Mouse (Mus musculus) adrenal gland, adult 2 months (tissue): ENCODE results near the gene Six5. TPM values are rescaled to one million over a fixed set of nuclear protein-coding genes. Genes with fewer than 3 reads are reported as not detected.

ENCODE experiments used
- DNase-seq: peaks from one replicate; pipeline ENCODE4 v3.0.0; 2021
- microRNA-seq, 2 experiments: library from miRNA; unstranded; fragments of <30 nt; microRNA quantifications; one replicate each; pipeline ENCODE4 v1.2.0; 2021
- polyA plus RNA-seq: library from polyadenylated mRNA; depleted of rRNA; stranded (reverse); fragments of >200 nt; gene quantifications from 2 replicates; pipeline ENCODE4 v1.2.3, GENCODE M21; 2012; rRNA removed
- total RNA-seq, 2 experiments: library from RNA; stranded (reverse); gene quantifications; 2 replicates each; pipeline ENCODE4 v1.2.3; 2021

Six5 gene
- total and polyA plus RNA-seq, 3 experiments, result 12.6 to 77.3 (median 16.1) TPM

- no peak for DNase-seq
Measured at GRCm38 (mm10) chr7:19147497-19148045, 53.2 kb downstream of the Six5 start.

Small RNAs within 50 kb of the gene (microRNA-seq; reads per million reads assigned to microRNA genes)
- 0.83 to 2.2 reads per million in 2 experiments for gene Mir3100

Other genes with a start within 250 kb of the Six5 start
- 1 to 10 TPM; 1.2 TPM for gene Pglyrp1, start 223.3 kb upstream of the Six5 start, total RNA-seq
- 3.6 and 5.2 TPM in 2 replicates for gene Pglyrp1, start 223.3 kb upstream of the Six5 start, polyA plus RNA-seq
- 10 to 100 TPM in 1 of 2 experiments, 1 to 10 TPM in 1; 10.0 to 10.1 TPM for gene Ccdc61, start 184.2 kb upstream of the Six5 start, total RNA-seq
- 28.5 and 30.2 TPM in 2 replicates for gene Ccdc61, start 184.2 kb upstream of the Six5 start, polyA plus RNA-seq
- 1 to 10 TPM; 3.5 to 4.6 TPM for gene Nova2, start 168.7 kb upstream of the Six5 start, total RNA-seq
- 1.7 and 1.9 TPM in 2 replicates for gene Nova2, start 168.7 kb upstream of the Six5 start, polyA plus RNA-seq
- gene Nanos2, start 107.2 kb upstream of the Six5 start, total RNA-seq, result not detected
- not detected in 2 replicates for gene Nanos2, start 107.2 kb upstream of the Six5 start, polyA plus RNA-seq
- 10 to 100 TPM in 1 of 2 experiments, 1 to 10 TPM in 1; 8.9 to 16.8 TPM for gene Mypop, start 103.3 kb upstream of the Six5 start, total RNA-seq
- gene Mypop, start 103.3 kb upstream of the Six5 start, polyA plus RNA-seq, result 36.5 and 39.8 TPM in 2 replicates
- gene Irf2bp1, start 90.5 kb upstream of the Six5 start, total RNA-seq, result 10 to 100 TPM; 36.8 to 44.3 TPM
- gene Irf2bp1, start 90.5 kb upstream of the Six5 start, polyA plus RNA-seq, result 74.8 and 78.3 TPM in 2 replicates
- not detected for gene Foxa3, start 71.1 kb upstream of the Six5 start, total RNA-seq
- 0.08 and 0.24 TPM in 2 replicates for gene Foxa3, start 71.1 kb upstream of the Six5 start, polyA plus RNA-seq
- 100 to 1,000 TPM in 1 of 2 experiments, 10 to 100 TPM in 1; 94.4 to 103 TPM for gene Sympk, start 70.2 kb upstream of the Six5 start, total RNA-seq
- gene Sympk, start 70.2 kb upstream of the Six5 start, polyA plus RNA-seq, result 123 and 159 TPM in 2 replicates
- gene Rsph6a, start 39.9 kb upstream of the Six5 start, total RNA-seq, result not detected
- gene Rsph6a, start 39.9 kb upstream of the Six5 start, polyA plus RNA-seq, result not detected in 2 replicates
- 10 to 100 TPM; 44.2 to 58.5 TPM for gene Dmwd, start 18.4 kb upstream of the Six5 start, total RNA-seq
- gene Dmwd, start 18.4 kb upstream of the Six5 start, polyA plus RNA-seq, result 144 and 152 TPM in 2 replicates
- 100 to 1,000 TPM; 130 to 142 TPM for gene Dmpk, start 10.7 kb upstream of the Six5 start, total RNA-seq
- 743 and 836 TPM in 2 replicates for gene Dmpk, start 10.7 kb upstream of the Six5 start, polyA plus RNA-seq
- not detected for gene Gm4969, start 23.8 kb downstream of the Six5 start, total RNA-seq
- 0.04 TPM in 1 of 2 replicates, not detected in the other for gene Gm4969, start 23.8 kb downstream of the Six5 start, polyA plus RNA-seq
- gene Fbxo46, start 25.3 kb downstream of the Six5 start, total RNA-seq, result 10 to 100 TPM; 11.9 to 12.8 TPM
- gene Fbxo46, start 25.3 kb downstream of the Six5 start, polyA plus RNA-seq, result 12.8 and 13.5 TPM in 2 replicates
- 10 to 100 TPM; 14.0 to 21.2 TPM for gene Qpctl, start 54.7 kb downstream of the Six5 start, total RNA-seq
- gene Qpctl, start 54.7 kb downstream of the Six5 start, polyA plus RNA-seq, result 24.6 and 26.3 TPM in 2 replicates
- gene Snrpd2, start 55.1 kb downstream of the Six5 start, total RNA-seq, result 10 to 100 TPM; 78.3 to 93.6 TPM
- 5.3 and 7.9 TPM in 2 replicates for gene Snrpd2, start 55.1 kb downstream of the Six5 start, polyA plus RNA-seq
- gene Gipr, start 71.5 kb downstream of the Six5 start, total RNA-seq, result under 1 TPM; 0.41 to 0.58 TPM
- 1.6 and 2.6 TPM in 2 replicates for gene Gipr, start 71.5 kb downstream of the Six5 start, polyA plus RNA-seq
- 10 to 100 TPM; 34.7 to 69.4 TPM for gene Eml2, start 81.8 kb downstream of the Six5 start, total RNA-seq
- 58.2 and 59.7 TPM in 2 replicates for gene Eml2, start 81.8 kb downstream of the Six5 start, polyA plus RNA-seq
- gene Gpr4, start 117.9 kb downstream of the Six5 start, total RNA-seq, result 10 to 100 TPM in 1 of 2 experiments, 1 to 10 TPM in 1; 6.4 to 11.8 TPM
- gene Gpr4, start 117.9 kb downstream of the Six5 start, polyA plus RNA-seq, result 20.4 and 23.8 TPM in 2 replicates
- gene Opa3, start 133.7 kb downstream of the Six5 start, total RNA-seq, result 10 to 100 TPM; 31.2 to 43.5 TPM
- 30.2 and 32.3 TPM in 2 replicates for gene Opa3, start 133.7 kb downstream of the Six5 start, polyA plus RNA-seq
- gene Vasp, start 177.2 kb downstream of the Six5 start, total RNA-seq, result 10 to 100 TPM; 45.8 to 55.8 TPM
- gene Vasp, start 177.2 kb downstream of the Six5 start, polyA plus RNA-seq, result 136 and 143 TPM in 2 replicates
- not detected for gene Ppm1n, start 185.5 kb downstream of the Six5 start, total RNA-seq
- gene Ppm1n, start 185.5 kb downstream of the Six5 start, polyA plus RNA-seq, result 0.09 and 0.68 TPM in 2 replicates
- gene Rtn2, start 188.0 kb downstream of the Six5 start, total RNA-seq, result 1 to 10 TPM; 4.2 to 7.4 TPM
- 14.6 and 19.4 TPM in 2 replicates for gene Rtn2, start 188.0 kb downstream of the Six5 start, polyA plus RNA-seq
- 10 to 100 TPM in 1 of 2 experiments, 1 to 10 TPM in 1; 5.8 to 34.5 TPM for gene Fosb, start 215.5 kb downstream of the Six5 start, total RNA-seq
- 2.6 and 3.2 TPM in 2 replicates for gene Fosb, start 215.5 kb downstream of the Six5 start, polyA plus RNA-seq